Mouse (Mus musculus) CH12.LX (cell line): ENCODE measurements around the gene Fah. TPM values are rescaled to one million over a fixed set of nuclear protein-coding genes. Genes with fewer than 3 reads are reported as not detected.

ENCODE experiments used
- DNase-seq: peaks from one replicate; pipeline ENCODE4 v3.0.0-alpha.2; 2013; ENCODE audit errors: extremely low read depth
- H3K27ac ChIP-seq: 2 replicates; pipeline ENCODE4 v1.5.1; 2012; ENCODE audit warnings: low read depth, mild to moderate bottlenecking, control low read depth, moderate library complexity; ENCODE audit not compliant: insufficient read depth
- H3K27me3 ChIP-seq: replicated peaks from 2 replicates; pipeline ENCODE3; 2012; ENCODE audit warnings: inconsistent platforms
- H3K36me3 ChIP-seq, 2 experiments: replicated peaks in 1 of 2; 2 replicates each; pipeline versions ENCODE3 to v1.6.1; 2012; ENCODE audit warnings: inconsistent platforms in 1 of 2, low read length in 1 of 2, mild to moderate bottlenecking in 1 of 2, mixed read lengths in 1 of 2, moderate library complexity in 1 of 2; ENCODE audit not compliant: control insufficient read depth in 1 of 2, insufficient read depth in 1 of 2
- H3K4me1 ChIP-seq, 2 experiments: 2 replicates each; pipeline ENCODE4 v1.6.1; 2012; ENCODE audit warnings: inconsistent platforms in 1 of 2, moderate library complexity in 1 of 2; ENCODE audit not compliant: insufficient read depth in 2 of 2, control insufficient read depth in 1 of 2
- H3K4me2 ChIP-seq: 2 replicates; pipeline ENCODE4 v1.6.1; 2012; ENCODE audit warnings: low read depth, mild to moderate bottlenecking, control low read depth; ENCODE audit not compliant: poor library complexity, insufficient read depth, severe bottlenecking
- H3K4me3 ChIP-seq, 3 experiments: fragments of 150-350 bp in 1 of 3; sonication (generic) in 1 of 3; replicated peaks in 1 of 3; 2 replicates each; pipeline versions ENCODE3 to v1.5.1; 2011 to 2012; ENCODE audit warnings: low read depth in 2 of 3, low read length in 2 of 3, mild to moderate bottlenecking in 2 of 3, moderate library complexity in 2 of 3, control low read depth in 1 of 3, improper control_type of control experiment in 1 of 3, inconsistent platforms in 1 of 3, mixed read lengths in 1 of 3; ENCODE audit not compliant: poor library complexity in 1 of 3
- H3K79me2 ChIP-seq: replicated peaks from 2 replicates; pipeline ENCODE4 v1.6.1; 2012; ENCODE audit warnings: mild to moderate bottlenecking, moderate library complexity; ENCODE audit not compliant: control insufficient read depth, poor library complexity, insufficient read depth, severe bottlenecking; ENCODE audit errors: extremely low read depth
- H3K9ac ChIP-seq: 2 replicates; pipeline ENCODE4 v1.6.1; 2012; ENCODE audit warnings: low read depth, mild to moderate bottlenecking, control low read depth, moderate library complexity; ENCODE audit not compliant: insufficient read depth
- H3K9me3 ChIP-seq: replicated peaks from 2 replicates; pipeline ENCODE3; 2012; ENCODE audit warnings: low read length, inconsistent platforms, mixed read lengths
- BHLHE40 ChIP-seq: IDR thresholded peaks from 2 replicates; pipeline ENCODE4 v1.6.1; 2011; ENCODE audit warnings: mild to moderate bottlenecking, low read depth, low read length, improper control_type of control experiment
- CHD1 ChIP-seq: IDR thresholded peaks from 2 replicates; pipeline ENCODE4 v1.6.1; 2012; ENCODE audit warnings: low read depth, low read length, improper control_type of control experiment, inconsistent platforms
- CHD2 ChIP-seq: IDR thresholded peaks from 2 replicates; pipeline ENCODE4 v1.6.1; 2011; ENCODE audit warnings: low read length, improper control_type of control experiment
- CTCF ChIP-seq, 2 experiments: IDR thresholded peaks in 1 of 2; conservative IDR thresholded peaks in 1 of 2; 2 replicates each; pipeline ENCODE4 v1.5.1; 2011 to 2012; ENCODE audit warnings: low read depth in 2 of 2, low read length in 2 of 2, improper control_type of control experiment in 1 of 2, inconsistent platforms in 1 of 2, mild to moderate bottlenecking in 1 of 2, moderate library complexity in 1 of 2
- E2F4 ChIP-seq: IDR thresholded peaks from 2 replicates; pipeline ENCODE4 v1.6.1; 2011; ENCODE audit warnings: low read depth, low read length, improper control_type of control experiment; ENCODE audit not compliant: insufficient replicate concordance
- ELF1 ChIP-seq: IDR thresholded peaks from 2 replicates; pipeline ENCODE4 v1.6.1; 2014; ENCODE audit warnings: low read depth, mild to moderate bottlenecking, inconsistent platforms, low read length, improper control_type of control experiment
- EP300 ChIP-seq: IDR thresholded peaks from 2 replicates; pipeline ENCODE4 v1.6.1; 2011; ENCODE audit warnings: low read length, improper control_type of control experiment
- ETS1 ChIP-seq: conservative IDR thresholded peaks from 2 replicates; pipeline ENCODE4 v1.6.1; 2012; ENCODE audit warnings: low read depth, mild to moderate bottlenecking, inconsistent platforms, low read length, improper control_type of control experiment, moderate library complexity
- GABPA ChIP-seq: IDR thresholded peaks from 2 replicates; pipeline ENCODE4 v1.6.1; 2012; ENCODE audit warnings: low read depth, low read length, improper control_type of control experiment, inconsistent platforms; ENCODE audit not compliant: insufficient replicate concordance
- HCFC1 ChIP-seq: IDR thresholded peaks from 2 replicates; pipeline ENCODE4 v1.6.1; 2012; ENCODE audit warnings: low read depth, mild to moderate bottlenecking, inconsistent platforms, low read length, improper control_type of control experiment
- IRF4 ChIP-seq: IDR thresholded peaks from 2 replicates; pipeline ENCODE4 v1.6.1; 2014; ENCODE audit warnings: low read depth, mild to moderate bottlenecking, inconsistent platforms, low read length, improper control_type of control experiment
- JUN ChIP-seq: IDR thresholded peaks from 2 replicates; pipeline ENCODE4 v1.6.1; 2011; ENCODE audit warnings: low read depth, mild to moderate bottlenecking, low read length, improper control_type of control experiment, moderate library complexity; ENCODE audit not compliant: insufficient read depth
- JUND ChIP-seq: conservative IDR thresholded peaks from 2 replicates; pipeline ENCODE4 v1.6.1; 2011; ENCODE audit warnings: low read depth, low read length, improper control_type of control experiment
- MAFK ChIP-seq: IDR thresholded peaks from 2 replicates; pipeline ENCODE4 v1.6.1; 2011; ENCODE audit warnings: low read length, improper control_type of control experiment; ENCODE audit not compliant: insufficient replicate concordance
- MAX ChIP-seq: IDR thresholded peaks from 2 replicates; pipeline ENCODE4 v1.6.1; 2011; ENCODE audit warnings: low read length, improper control_type of control experiment
- MAZ ChIP-seq: IDR thresholded peaks from 2 replicates; pipeline ENCODE4 v1.6.1; 2012; ENCODE audit warnings: low read depth, mild to moderate bottlenecking, inconsistent platforms, low read length, improper control_type of control experiment, moderate library complexity
- MEF2A ChIP-seq: IDR thresholded peaks from 2 replicates; pipeline ENCODE4 v1.6.1; 2014; ENCODE audit warnings: low read depth, mild to moderate bottlenecking, inconsistent platforms, low read length, improper control_type of control experiment, borderline replicate concordance
- MYC ChIP-seq: IDR thresholded peaks from 2 replicates; pipeline ENCODE4 v1.6.1; 2011; ENCODE audit warnings: low read depth, mild to moderate bottlenecking, improper control_type of control experiment, low read length
- NELFE ChIP-seq: IDR thresholded peaks from 2 replicates; pipeline ENCODE4 v1.6.1; 2011; ENCODE audit warnings: low read depth, low read length, improper control_type of control experiment
- NRF1 ChIP-seq: IDR thresholded peaks from 2 replicates; pipeline ENCODE4 v1.6.1; 2014; ENCODE audit warnings: low read depth, mild to moderate bottlenecking, inconsistent platforms, low read length, improper control_type of control experiment, moderate library complexity
- PAX5 ChIP-seq: IDR thresholded peaks from 2 replicates; pipeline ENCODE4 v1.6.1; 2012; ENCODE audit warnings: low read length, inconsistent platforms, mixed read lengths
- POLR2A ChIP-seq: IDR thresholded peaks from 2 replicates; pipeline ENCODE4 v1.6.1; 2011; ENCODE audit warnings: low read depth, mild to moderate bottlenecking, improper control_type of control experiment, low read length
- POLR2AphosphoS2 ChIP-seq: IDR thresholded peaks from 2 replicates; pipeline ENCODE4 v1.6.1; 2011; ENCODE audit warnings: low read depth, low read length, improper control_type of control experiment
- RAD21 ChIP-seq: IDR thresholded peaks from 2 replicates; pipeline ENCODE4 v1.6.1; 2011; ENCODE audit warnings: low read depth, mild to moderate bottlenecking, low read length, improper control_type of control experiment, moderate library complexity
- RCOR1 ChIP-seq: conservative IDR thresholded peaks from 2 replicates; pipeline ENCODE4 v1.6.1; 2012; ENCODE audit warnings: low read depth, mild to moderate bottlenecking, inconsistent platforms, low read length, improper control_type of control experiment
- SIN3A ChIP-seq: IDR thresholded peaks from 2 replicates; pipeline ENCODE4 v1.6.1; 2012; ENCODE audit warnings: low read length, improper control_type of control experiment, inconsistent platforms
- SMC3 ChIP-seq: IDR thresholded peaks from 2 replicates; pipeline ENCODE4 v1.6.1; 2011; ENCODE audit warnings: low read depth, low read length, improper control_type of control experiment
- TBP ChIP-seq: conservative IDR thresholded peaks from 2 replicates; pipeline ENCODE4 v1.6.1; 2011; ENCODE audit warnings: low read depth, low read length, improper control_type of control experiment
- TCF12 ChIP-seq: IDR thresholded peaks from 2 replicates; pipeline ENCODE4 v1.6.1; 2014; ENCODE audit warnings: low read depth, mild to moderate bottlenecking, inconsistent platforms, low read length, improper control_type of control experiment
- UBTF ChIP-seq: IDR thresholded peaks from 2 replicates; pipeline ENCODE4 v1.6.1; 2012; ENCODE audit warnings: low read depth, mild to moderate bottlenecking, inconsistent platforms, low read length, improper control_type of control experiment, moderate library complexity
- USF1 ChIP-seq: IDR thresholded peaks from 2 replicates; pipeline ENCODE4 v1.6.1; 2014; ENCODE audit warnings: low read depth, mild to moderate bottlenecking, inconsistent platforms, low read length, improper control_type of control experiment
- USF2 ChIP-seq: conservative IDR thresholded peaks from 2 replicates; pipeline ENCODE4 v1.6.1; 2011; ENCODE audit warnings: low read depth, low read length, improper control_type of control experiment
- ZKSCAN1 ChIP-seq: IDR thresholded peaks from 2 replicates; pipeline ENCODE4 v1.6.1; 2012; ENCODE audit warnings: low read depth, inconsistent platforms, low read length, improper control_type of control experiment, borderline replicate concordance
- ZNF384 ChIP-seq: IDR thresholded peaks from 2 replicates; pipeline ENCODE4 v1.6.1; 2012; ENCODE audit warnings: low read depth, low read length, improper control_type of control experiment, inconsistent platforms
- dilution Hi-C: fragments of 300-500 bp; cut with MboI; formaldehyde crosslinking; loops from 2 replicates; pipeline ENCODE4 v1.14.3; 2020; ENCODE audit warnings: low sequenced_read_pairs; ENCODE audit not compliant: extremely low pct_unique_long_range_greater_than_20kb, extremely low pct_ligation_motif_present
- in situ Hi-C: fragments of 300-500 bp; cut with MboI; formaldehyde crosslinking; loops from 3 replicates; pipeline ENCODE4 v1.14.3; 2019; ENCODE audit warnings: low sequenced_read_pairs, low pct_ligation_motif_present, low pct_unique_long_range_greater_than_20kb, mixed read lengths
- polyA plus RNA-seq: library from polyadenylated mRNA; unstranded; fragments of >175 nt; gene quantifications from 2 replicates; pipeline ENCODE4 v1.2.1, GENCODE M21; 2012; ENCODE audit warnings: low read depth; ENCODE audit not compliant: insufficient read length
- total RNA-seq, 2 experiments: library from RNA; depleted of rRNA; stranded (reverse); fragments of 300-350 nt in 1 of 2; fragments of >200 nt in 1 of 2; gene quantifications; 2 replicates each; pipeline ENCODE4 v1.2.3; 2012 to 2014

Gene Fah
- total and polyA plus RNA-seq, 3 experiments: 128 to 203 (median 167) TPM

- peak; percentile 96 for TF ChIP-seq RCOR1
- TF ChIP-seq SMC3: no peak; the same call in 1 of the 2 replicates
- peak; percentile 70; the same call in 1 of the 2 replicates for TF ChIP-seq MAFK
- TF ChIP-seq ETS1: peak; percentile 98
- TF ChIP-seq CTCF (conservative IDR thresholded peaks at IDR 0.05 in 1 of 2, IDR thresholded peaks at IDR 0.05 in 1 of 2; ENCODE audit: low read depth in 2 of 2, low read length in 2 of 2): no peak
- TF ChIP-seq SIN3A: peak; percentile 84
- peak; percentile 93 for TF ChIP-seq IRF4
- 0 out of 2 replicates have a peak, but pooled peaks have one; percentile 62 for TF ChIP-seq TBP
- TF ChIP-seq ZKSCAN1: no peak
- peak; percentile 99 for TF ChIP-seq EP300
- peak; percentile 99 for TF ChIP-seq JUN
Observed at GRCm38 (mm10) chr7:84596633-84597032, 9.9 kb downstream of the Fah start (continued).

GRCm38 (mm10) chr7:84596002-84596401 is 10.5 kb downstream of the Fah start:
- Histone ChIP-seq H3K79me2 (peaks cover under 1% of the 10 kb centered on the region; the same call in 1 of the 2 replicates), H3K27ac (peak overlapping the region; percentile 98), H3K4me2 (peak overlapping the region; percentile 46), H3K9me3 (no peaks in the 10 kb centered on the region), H3K4me3 (no peak overlapping the region), H3K9ac (peak overlapping the region; percentile 54), H3K4me1 (peaks cover 56 to 98% of the 10 kb centered on the region in 2 experiments), H3K27me3 (no peaks in the 10 kb centered on the region), H3K36me3 (peaks cover 45 to 76% of the 10 kb centered on the region in 2 experiments)
- in situ Hi-C loops: loop anchor here (10.0 kb wide), 1 partner anchor 179 kb away; no protein-coding TSS in a partner anchor
- peak; percentile 39 for DNase-seq
- dilution Hi-C loops: no loop called here
- TF ChIP-seq PAX5: no peak
- TF ChIP-seq MEF2A: no peak; the same call in none of the 2 replicates
- peak; percentile 54 for TF ChIP-seq TCF12
- TF ChIP-seq USF2: no peak
- 0 out of 2 replicates have a peak, but pooled peaks have one; percentile 19 for TF ChIP-seq RCOR1
- TF ChIP-seq ZKSCAN1: no peak
- no peak for TF ChIP-seq CHD2
- TF ChIP-seq HCFC1: no peak
- TF ChIP-seq GABPA: no peak
- no peak; the same call in 1 of the 2 replicates for TF ChIP-seq ETS1
- no peak; the same call in 1 of the 2 replicates for TF ChIP-seq POLR2AphosphoS2
- TF ChIP-seq MYC: no peak
- TF ChIP-seq USF1: no peak
- no peak for TF ChIP-seq MAFK
- TF ChIP-seq SIN3A: no peak
- no peak for TF ChIP-seq ZNF384
- no peak for TF ChIP-seq E2F4
- TF ChIP-seq NRF1: no peak
- TF ChIP-seq ELF1: no peak
- TF ChIP-seq SMC3: peak; percentile 12
- TF ChIP-seq IRF4: peak; percentile 57; the same call in 1 of the 2 replicates
- TF ChIP-seq CHD1: no peak
- 0 out of 2 replicates have a peak, but pooled peaks have one; percentile 9 for TF ChIP-seq JUN
- TF ChIP-seq CTCF (conservative IDR thresholded peaks at IDR 0.05 in 1 of 2, IDR thresholded peaks at IDR 0.05 in 1 of 2; ENCODE audit: low read depth in 2 of 2, low read length in 2 of 2): no peak
- peak; percentile 63 for TF ChIP-seq EP300
- TF ChIP-seq UBTF: no peak
- no peak for TF ChIP-seq NELFE
- TF ChIP-seq POLR2A: no peak; the same call in 1 of the 2 replicates
- TF ChIP-seq BHLHE40: no peak; the same call in 1 of the 2 replicates
- no peak for TF ChIP-seq MAX
- no peak for TF ChIP-seq MAZ
- TF ChIP-seq TBP: no peak
- no peak for TF ChIP-seq RAD21
- TF ChIP-seq JUND: peak; percentile 64
